Mouse (Mus musculus) liver, postnatal 0 days (tissue): ENCODE measurements around the gene Usp28. TPM values are rescaled to one million over a fixed set of nuclear protein-coding genes. Genes with fewer than 3 reads are reported as not detected.

Source experiments
- ATAC-seq: fragments of 200-750 bp; cut with Nextera tagmentation; 2 replicates; pipeline ENCODE4 v1.8.0; 2017; ENCODE audit warnings: mild to moderate bottlenecking, moderate library complexity
- DNase-seq: peaks from one replicate; pipeline ENCODE4 v3.0.0-alpha.2; 2016
- H3K27ac ChIP-seq: fragments of 300-500 bp; sonication (generic); 2 replicates; pipeline ENCODE4 v1.5.1; 2014; ENCODE audit warnings: antibody characterized with exemption, moderate library complexity, mild to moderate bottlenecking, low read depth
- H3K27me3 ChIP-seq: fragments of 300-500 bp; sonication (generic); 2 replicates; pipeline ENCODE4 v1.6.1; 2014; ENCODE audit warnings: low read length, control low read depth, mixed read lengths; ENCODE audit not compliant: insufficient read depth
- H3K36me3 ChIP-seq: fragments of 300-500 bp; sonication (generic); replicated peaks from 2 replicates; pipeline ENCODE4 v1.6.1; 2014; ENCODE audit warnings: mild to moderate bottlenecking, control low read depth, low read length, moderate library complexity, mixed read lengths; ENCODE audit not compliant: insufficient read depth
- H3K4me1 ChIP-seq: fragments of 300-500 bp; sonication (generic); 2 replicates; pipeline ENCODE4 v1.6.1; 2014; ENCODE audit warnings: antibody characterized with exemption, mild to moderate bottlenecking, control low read depth; ENCODE audit not compliant: insufficient read depth
- H3K4me2 ChIP-seq: fragments of 300-500 bp; sonication (generic); 2 replicates; pipeline ENCODE4 v1.6.1; 2014; ENCODE audit warnings: low read depth, mild to moderate bottlenecking, low read length, moderate library complexity, mixed read lengths
- H3K4me3 ChIP-seq: fragments of 300-500 bp; sonication (generic); 2 replicates; pipeline ENCODE4 v1.5.1; 2014; ENCODE audit warnings: low read depth, low read length
- H3K9ac ChIP-seq: fragments of 300-500 bp; sonication (generic); replicated peaks from 2 replicates; pipeline ENCODE4 v1.6.1; 2014; ENCODE audit warnings: mild to moderate bottlenecking, moderate library complexity
- H3K9me3 ChIP-seq: fragments of 300-500 bp; sonication (generic); 2 replicates; pipeline ENCODE4 v1.6.1; 2016; ENCODE audit warnings: mild to moderate bottlenecking, control low read depth, low read length, mixed read lengths
- CTCF ChIP-seq: sonication (generic); IDR thresholded peaks from 2 replicates; pipeline ENCODE4 v1.5.1; 2016; ENCODE audit warnings: antibody characterized with exemption, low read depth
- EP300 ChIP-seq: IDR thresholded peaks from 2 replicates; pipeline ENCODE4 v1.6.1; 2016; ENCODE audit warnings: antibody characterized with exemption, low read depth, mild to moderate bottlenecking
- WGBS: fragments of 180-500 bp; shearing (Covaris S2); extraction: QIAGEN DNeasy Blood & Tissue Kit; methylation state at CpG from one replicate; pipeline ENCODE4 v1.1.7; 2014; ENCODE audit not compliant: insufficient replicate concordance; 5-methylcytosine and 5-hydroxymethylcytosine counted together
- polyA plus RNA-seq: library from polyadenylated mRNA; unstranded; fragments of >200 nt; fragmentation: Nextera tagmentation; extraction: Ambion mirVana; gene quantifications from 2 replicates; pipeline ENCODE4 v1.2.1, GENCODE M21; 2015

The Usp28 gene
- polyA plus RNA-seq, 1 experiment from 2014 or later: 3.9 TPM

- no peak overlapping the region for H3K27ac ChIP-seq
- H3K4me1 ChIP-seq: no peaks in the 10 kb centered on the region
- H3K27me3 ChIP-seq: no peaks in the 10 kb centered on the region
- H3K9ac ChIP-seq: no peak overlapping the region
- DNase-seq: no peak
- H3K9me3 ChIP-seq: no peaks in the 10 kb centered on the region
- no peak overlapping the region for H3K4me3 ChIP-seq
- no peaks in the 10 kb centered on the region for H3K36me3 ChIP-seq
- no peak for TF ChIP-seq EP300
- TF ChIP-seq CTCF: no peak
- no peak overlapping the region for H3K4me2 ChIP-seq
- no peak for ATAC-seq
- WGBS: 55% methylated on average over 5 of the region's 5 CpGs
These were observed 65.7 kb downstream of the Usp28 start for GRCm38 (mm10) chr9:49050901-49051300.

- peaks cover 3% of the 10 kb centered on the region for H3K4me1 ChIP-seq
- DNase-seq (peak; percentile 72), ATAC-seq (no peak)
- no peak overlapping the region for H3K4me3 ChIP-seq
- no peak overlapping the region for H3K27ac ChIP-seq
- TF ChIP-seq CTCF: peak; percentile 85
- no peak for TF ChIP-seq EP300
- H3K9me3 ChIP-seq: no peaks in the 10 kb centered on the region
- H3K4me2 ChIP-seq: no peak overlapping the region
- WGBS: 5% methylated on average over 5 of the region's 5 CpGs
- H3K36me3 ChIP-seq: no peaks in the 10 kb centered on the region
- no peaks in the 10 kb centered on the region for H3K27me3 ChIP-seq
- no peak overlapping the region for H3K9ac ChIP-seq
These were observed 66.2 kb downstream of the Usp28 start for GRCm38 (mm10) chr9:49051349-49051748.

GRCm38 (mm10) chr9:49054028-49054427 lies 68.9 kb downstream of the Usp28 start:
- TF ChIP-seq EP300: no peak
- TF ChIP-seq CTCF: no peak
- WGBS: 69% methylated on average over 3 of the region's 3 CpGs
- H3K9me3 ChIP-seq: no peaks in the 10 kb centered on the region
- ATAC-seq (no peak), DNase-seq (no peak)
- H3K27me3 ChIP-seq: no peaks in the 10 kb centered on the region
- peaks cover 10% of the 10 kb centered on the region for H3K4me1 ChIP-seq
- H3K9ac ChIP-seq: no peak overlapping the region
- H3K4me2 ChIP-seq: no peak overlapping the region
- no peak overlapping the region for H3K4me3 ChIP-seq
- peaks cover 7% of the 10 kb centered on the region for H3K36me3 ChIP-seq
- H3K27ac ChIP-seq: no peak overlapping the region

GRCm38 (mm10) chr9:49055333-49056205 lies 70.4 kb downstream of the Usp28 start, which contains the start of gene Zw10:
TSS of gene Zw10 (plus strand) at chr9:49055613.
- Histone ChIP-seq H3K27ac (peak within 1 kb of the TSS; percentile 77), H3K4me3 (peak within 1 kb of the TSS; percentile 95), H3K9ac (peak within 1 kb of the TSS; percentile 92), H3K27me3 (no peaks in the 10 kb centered on the region), H3K36me3 (peaks cover 18% of the 10 kb centered on the region), H3K9me3 (no peaks in the 10 kb centered on the region), H3K4me2 (peak within 1 kb of the TSS; percentile 84), H3K4me1 (peaks cover 10% of the 10 kb centered on the region)
- TF ChIP-seq EP300 (no peak), CTCF (no peak)
- DNase-seq: peak; percentile 96
- ATAC-seq: peak; percentile 100
- 2% methylated on average over 53 of the region's 53 CpGs for WGBS

GRCm38 (mm10) chr9:49076847-49077246 lies 91.7 kb downstream of the Usp28 start:
- no peaks in the 10 kb centered on the region for H3K4me1 ChIP-seq
- H3K4me2 ChIP-seq: no peak overlapping the region
- no peak for DNase-seq
- no peak overlapping the region for H3K4me3 ChIP-seq
- no peak for TF ChIP-seq CTCF
- no peak for TF ChIP-seq EP300
- no peak overlapping the region for H3K27ac ChIP-seq
- no peaks in the 10 kb centered on the region for H3K27me3 ChIP-seq
- no peak overlapping the region for H3K9ac ChIP-seq
- H3K9me3 ChIP-seq: no peaks in the 10 kb centered on the region
- 84% methylated on average over 3 of the region's 3 CpGs for WGBS
- ATAC-seq: no peak
- H3K36me3 ChIP-seq: peaks cover 45% of the 10 kb centered on the region

- ATAC-seq (no peak), DNase-seq (no peak)
- Histone ChIP-seq H3K9me3 (no peaks in the 10 kb centered on the region), H3K4me2 (no peak within 1 kb of the TSS), H3K27me3 (no peaks in the 10 kb centered on the region), H3K4me1 (no peaks in the 10 kb centered on the region), H3K36me3 (peaks cover 29% of the 10 kb centered on the region), H3K4me3 (no peak within 1 kb of the TSS), H3K27ac (no peak within 1 kb of the TSS), H3K9ac (no peak within 1 kb of the TSS)
- WGBS: 70% methylated on average over 5 of the region's 5 CpGs
- no peak for TF ChIP-seq EP300
- no peak for TF ChIP-seq CTCF
These were observed 95.9 kb downstream of the Usp28 start, which contains the start of gene Tmprss5 for GRCm38 (mm10) chr9:49081107-49081506. TSS of gene Tmprss5 (plus strand) at chr9:49081260.
